ENCODE assay signal across 27 mouse cellular contexts in genomic region chr11:50611181-50611580, GRCm38 (mm10). TPM values are rescaled to one million over a fixed set of nuclear protein-coding genes. Genes with fewer than 3 reads are reported as not detected.
DNase-seq lines count a peak whose midpoint lies in the region; ATAC-seq lines count a peak whose summit lies in the region.
"Had no signal": no experiment of that assay in that cellular context is flagged by ENCODE, and none has a peak within 500 bp of the region (broad histone marks: within the 10 kb centered on the region; RNA-seq: fewer than 3 reads in every experiment).

No protein-coding gene starts in this region.

- WGBS in hindbrain, embryonic 15.5 days = 47% methylated on average over 5 of the region's 5 CpGs
- WGBS in hindbrain, embryonic 11.5 days = 79% methylated on average over 5 of the region's 5 CpGs
- WGBS in midbrain, embryonic 15.5 days = 47% methylated on average over 5 of the region's 5 CpGs
- 54% methylated on average over 5 of the region's 5 CpGs for WGBS in midbrain, embryonic 16.5 days
- 29% methylated on average over 5 of the region's 5 CpGs for WGBS in embryonic facial prominence, embryonic 14.5 days

- H3K27me3 ChIP-seq in hindbrain, embryonic 15.5 days = no peaks in the 10 kb centered on the region
- no peaks in the 10 kb centered on the region for H3K27me3 ChIP-seq in hindbrain, embryonic 11.5 days (ENCODE audit: control insufficient read depth, insufficient read depth, low read length)
- H3K27me3 ChIP-seq in midbrain, embryonic 15.5 days (replicated peaks) = no peaks in the 10 kb centered on the region
- no peaks in the 10 kb centered on the region for H3K27me3 ChIP-seq in midbrain, embryonic 16.5 days (ENCODE audit: control insufficient read depth, insufficient read depth, low read depth, low read length)
- H3K27me3 ChIP-seq in embryonic facial prominence, embryonic 14.5 days (replicated peaks; ENCODE audit: control insufficient read depth, insufficient read depth, low read length) = no peaks in the 10 kb centered on the region
- H3K27me3 ChIP-seq: embryonic facial prominence, embryonic 15.5 days; intestine, embryonic 15.5 days; liver, embryonic 15.5 days; neural tube, embryonic 12.5 days had no signal

- H3K27ac ChIP-seq in hindbrain, embryonic 15.5 days (replicated peaks) = no peak overlapping the region
- H3K27ac ChIP-seq in hindbrain, embryonic 11.5 days (ENCODE audit: low read depth, low read length) = no peak overlapping the region
- H3K27ac ChIP-seq in midbrain, embryonic 15.5 days = no peak overlapping the region
- no peak overlapping the region for H3K27ac ChIP-seq in midbrain, embryonic 16.5 days (ENCODE audit: low read length)
- no peak overlapping the region for H3K27ac ChIP-seq in embryonic facial prominence, embryonic 14.5 days (replicated peaks; ENCODE audit: low read depth, low read length)
- H3K27ac ChIP-seq: embryonic facial prominence, embryonic 15.5 days; forebrain, embryonic 12.5 days; heart, embryonic 13.5 days; intestine, embryonic 15.5 days; liver, embryonic 15.5 days; midbrain, embryonic 10.5 days; neural tube, embryonic 12.5 days had no signal

- no peak for DNase-seq in hindbrain, embryonic 11.5 days (ENCODE audit: low spot score)
- DNase-seq in embryonic facial prominence, embryonic 14.5 days (ENCODE audit: low spot score) = no peak
- DNase-seq in testis, postnatal 10 days (ENCODE audit: low spot score) = no peak
- DNase-seq in adrenal gland, postnatal 10 days = no peak
- DNase-seq: adrenal gland, postnatal 36 days; cerebellum, adult 8-10 months; cerebellum, postnatal 25 days; gastrocnemius, postnatal 10 days; heart, postnatal 10 days; kidney, adult 2 months; kidney, postnatal 36 days; lung, embryonic 14.5 days; lung, postnatal 14 days; retina, postnatal 1 day; right cerebral cortex, postnatal 14 days; thymus, postnatal 14 days had no signal

- peak; percentile 54; the same call in 1 of the 2 replicates for ATAC-seq in hindbrain, embryonic 15.5 days (ENCODE audit: low FRiP score, low read depth)
- no peak for ATAC-seq in hindbrain, embryonic 11.5 days (ENCODE audit: low FRiP score)
- peak; percentile 50; the same call in 1 of the 2 replicates for ATAC-seq in midbrain, embryonic 15.5 days (replicated peaks)
- ATAC-seq in midbrain, embryonic 16.5 days = no peak
- 0 out of 2 replicates have a peak, but pooled peaks have one; percentile 44 for ATAC-seq in embryonic facial prominence, embryonic 14.5 days (ENCODE audit: low read depth)
- ATAC-seq: CD4-positive, CD25-positive, alpha-beta regulatory T cell, adult 4 months; intestine, embryonic 15.5 days had no signal

- no peak overlapping the region for H3K9ac ChIP-seq in hindbrain, embryonic 15.5 days
- H3K9ac ChIP-seq in hindbrain, embryonic 11.5 days (ENCODE audit: low read depth, low read length) = no peak overlapping the region
- H3K9ac ChIP-seq in midbrain, embryonic 15.5 days = no peak overlapping the region
- H3K9ac ChIP-seq in midbrain, embryonic 16.5 days (ENCODE audit: low read depth, low read length) = no peak overlapping the region
- no peak overlapping the region for H3K9ac ChIP-seq in embryonic facial prominence, embryonic 14.5 days (ENCODE audit: low read depth, low read length)
- H3K9ac ChIP-seq: embryonic facial prominence, embryonic 15.5 days; forebrain, embryonic 12.5 days; heart, embryonic 13.5 days; intestine, embryonic 15.5 days; liver, embryonic 15.5 days; lung, embryonic 14.5 days; neural tube, embryonic 12.5 days had no signal

- H3K9me3 ChIP-seq in hindbrain, embryonic 15.5 days = no peaks in the 10 kb centered on the region
- no peaks in the 10 kb centered on the region for H3K9me3 ChIP-seq in hindbrain, embryonic 11.5 days (ENCODE audit: control insufficient read depth, low read length)
- no peaks in the 10 kb centered on the region for H3K9me3 ChIP-seq in midbrain, embryonic 15.5 days
- H3K9me3 ChIP-seq in midbrain, embryonic 16.5 days (replicated peaks; ENCODE audit: control insufficient read depth, low read length, poor library complexity, severe bottlenecking) = no peaks in the 10 kb centered on the region
- H3K9me3 ChIP-seq in embryonic facial prominence, embryonic 14.5 days (ENCODE audit: control insufficient read depth, low read length) = no peaks in the 10 kb centered on the region
- H3K9me3 ChIP-seq: embryonic facial prominence, embryonic 15.5 days; forebrain, embryonic 12.5 days; heart, embryonic 13.5 days; intestine, embryonic 15.5 days; liver, embryonic 15.5 days; midbrain, embryonic 10.5 days; neural tube, embryonic 12.5 days had no signal

- H3K4me2 ChIP-seq in hindbrain, embryonic 15.5 days = no peak overlapping the region
- H3K4me2 ChIP-seq in hindbrain, embryonic 11.5 days (replicated peaks; ENCODE audit: low read depth, low read length) = no peak overlapping the region
- no peak overlapping the region for H3K4me2 ChIP-seq in midbrain, embryonic 15.5 days
- H3K4me2 ChIP-seq in midbrain, embryonic 16.5 days (ENCODE audit: low read length) = no peak overlapping the region
- no peak overlapping the region for H3K4me2 ChIP-seq in embryonic facial prominence, embryonic 14.5 days (ENCODE audit: low read depth, low read length)
- H3K4me2 ChIP-seq: embryonic facial prominence, embryonic 15.5 days; forebrain, embryonic 12.5 days; heart, embryonic 13.5 days; intestine, embryonic 15.5 days; liver, embryonic 15.5 days; lung, embryonic 14.5 days; neural tube, embryonic 12.5 days had no signal

- no peaks in the 10 kb centered on the region for H3K36me3 ChIP-seq in hindbrain, embryonic 15.5 days
- no peaks in the 10 kb centered on the region for H3K36me3 ChIP-seq in hindbrain, embryonic 11.5 days (ENCODE audit: control insufficient read depth, insufficient read depth, low read length)
- H3K36me3 ChIP-seq in midbrain, embryonic 15.5 days (replicated peaks) = no peaks in the 10 kb centered on the region
- no peaks in the 10 kb centered on the region for H3K36me3 ChIP-seq in midbrain, embryonic 16.5 days (ENCODE audit: control insufficient read depth, insufficient read depth, low read length)
- H3K36me3 ChIP-seq in embryonic facial prominence, embryonic 14.5 days (ENCODE audit: control insufficient read depth, insufficient read depth, low read length) = no peaks in the 10 kb centered on the region
- H3K36me3 ChIP-seq: embryonic facial prominence, embryonic 15.5 days; forebrain, embryonic 12.5 days; heart, embryonic 13.5 days; intestine, embryonic 15.5 days; liver, embryonic 15.5 days; midbrain, embryonic 10.5 days; neural tube, embryonic 12.5 days had no signal

- no peaks in the 10 kb centered on the region; the same call in 1 of the 2 replicates for H3K4me1 ChIP-seq in hindbrain, embryonic 15.5 days (replicated peaks)
- no peaks in the 10 kb centered on the region for H3K4me1 ChIP-seq in hindbrain, embryonic 11.5 days (replicated peaks; ENCODE audit: control insufficient read depth, insufficient read depth, low read length)
- H3K4me1 ChIP-seq in midbrain, embryonic 15.5 days = no peaks in the 10 kb centered on the region
- no peaks in the 10 kb centered on the region; the same call in 1 of the 2 replicates for H3K4me1 ChIP-seq in midbrain, embryonic 16.5 days (ENCODE audit: control insufficient read depth, insufficient read depth, low read length)
- H3K4me1 ChIP-seq in embryonic facial prominence, embryonic 14.5 days (ENCODE audit: control insufficient read depth, insufficient read depth, low read length) = no peaks in the 10 kb centered on the region
- H3K4me1 ChIP-seq: embryonic facial prominence, embryonic 15.5 days; forebrain, embryonic 12.5 days; heart, embryonic 13.5 days; intestine, embryonic 15.5 days; liver, embryonic 15.5 days; midbrain, embryonic 10.5 days; neural tube, embryonic 12.5 days had no signal

- H3K4me3 ChIP-seq in hindbrain, embryonic 15.5 days = no peak overlapping the region
- H3K4me3 ChIP-seq in hindbrain, embryonic 11.5 days (ENCODE audit: low read depth, low read length) = no peak overlapping the region
- H3K4me3 ChIP-seq in midbrain, embryonic 15.5 days = no peak overlapping the region
- H3K4me3 ChIP-seq in midbrain, embryonic 16.5 days (ENCODE audit: low read depth, low read length) = no peak overlapping the region
- H3K4me3 ChIP-seq in embryonic facial prominence, embryonic 14.5 days (ENCODE audit: low read depth, low read length) = no peak overlapping the region
- H3K4me3 ChIP-seq: embryonic facial prominence, embryonic 15.5 days; forebrain, embryonic 12.5 days; heart, embryonic 13.5 days; intestine, embryonic 15.5 days; liver, embryonic 15.5 days; midbrain, embryonic 10.5 days; neural tube, embryonic 12.5 days had no signal

RNA-seq across cellular contexts. Expression of gene Adamts2, which starts 9.3 kb away (rescaled TPM):
- 5.5 and 5.9 TPM in 2 replicates for polyA plus RNA-seq in hindbrain, embryonic 15.5 days (2015; fragmentation: Nextera tagmentation; extraction: Ambion mirVana)
- polyA plus RNA-seq in hindbrain, embryonic 11.5 days (2014; fragmentation: Nextera tagmentation; extraction: Ambion mirVana) = 1.8 and 2.4 TPM in 2 replicates
- 3.7 and 5.0 TPM in 2 replicates for polyA plus RNA-seq in midbrain, embryonic 15.5 days (2015; fragmentation: Nextera tagmentation; extraction: Ambion mirVana)
- 3.8 and 4.0 TPM in 2 replicates for polyA plus RNA-seq in midbrain, embryonic 16.5 days (2015; fragmentation: Nextera tagmentation; extraction: Ambion mirVana)
- polyA plus RNA-seq in embryonic facial prominence, embryonic 14.5 days (2014; fragmentation: Nextera tagmentation; extraction: Ambion mirVana) = 24.6 and 25.7 TPM in 2 replicates
- 10 to 100 TPM; 17.6 to 19.4 TPM for total RNA-seq in adrenal gland, postnatal 10 days (2021)
- polyA plus RNA-seq: CD4-positive, CD25-positive, alpha-beta regulatory T cell, adult 4 months had no signal

Comparison
In these comparisons a context has a peak if more than half of its experiments do, and no peak if none do; other contexts are left out.
1. ATAC-seq: peak in hindbrain, embryonic 15.5 days (single experiment), midbrain, embryonic 15.5 days (single experiment) and embryonic facial prominence, embryonic 14.5 days (single experiment); none in hindbrain, embryonic 11.5 days (single experiment) and midbrain, embryonic 16.5 days (single experiment).